Mouse (Mus musculus) lung, embryonic 14.5 days (tissue): Measurements from ENCODE around the gene Cpe. TPM values are rescaled to one million over a fixed set of nuclear protein-coding genes. Genes with fewer than 3 reads are reported as not detected.

Experiments
- ATAC-seq: fragments of 200-750 bp; cut with Nextera tagmentation; 2 replicates; pipeline ENCODE4 v1.8.0; 2017; ENCODE audit warnings: mild to moderate bottlenecking, moderate TSS enrichment, moderate library complexity; ENCODE audit not compliant: insufficient read depth
- DNase-seq: peaks from one replicate; pipeline ENCODE4 v3.0.0-alpha.2; 2015
- H3K27ac ChIP-seq: fragments of 300-500 bp; sonication (generic); 2 replicates; pipeline ENCODE4 v1.5.1; 2014; ENCODE audit warnings: low read depth, mild to moderate bottlenecking, moderate library complexity
- H3K27me3 ChIP-seq: fragments of 300-500 bp; sonication (generic); 2 replicates; pipeline ENCODE4 v1.6.1; 2014; ENCODE audit warnings: low read length, control low read depth; ENCODE audit not compliant: insufficient read depth
- H3K36me3 ChIP-seq: fragments of 300-500 bp; sonication (generic); 2 replicates; pipeline ENCODE4 v1.6.1; 2014; ENCODE audit warnings: control low read depth; ENCODE audit not compliant: insufficient read depth
- H3K4me1 ChIP-seq: fragments of 300-500 bp; sonication (generic); 2 replicates; pipeline ENCODE4 v1.6.1; 2014; ENCODE audit warnings: antibody characterized with exemption, control low read depth; ENCODE audit not compliant: insufficient read depth
- H3K4me2 ChIP-seq: fragments of 300-500 bp; sonication (generic); 2 replicates; pipeline ENCODE4 v1.6.1; 2014; ENCODE audit warnings: mild to moderate bottlenecking
- H3K4me3 ChIP-seq: fragments of 300-500 bp; sonication (generic); 2 replicates; pipeline ENCODE4 v1.5.1; 2014; ENCODE audit warnings: low read depth, low read length
- H3K9ac ChIP-seq: fragments of 300-500 bp; sonication (generic); 2 replicates; pipeline ENCODE4 v1.6.1; 2014
- H3K9me3 ChIP-seq: fragments of 300-500 bp; sonication (generic); 2 replicates; pipeline ENCODE4 v1.6.1; 2016; ENCODE audit warnings: low read depth, low read length, control low read depth
- CTCF ChIP-seq: IDR thresholded peaks from 2 replicates; pipeline ENCODE4 v1.5.1; 2016; ENCODE audit warnings: antibody characterized with exemption, low read depth
- WGBS: fragments of 180-500 bp; shearing (Covaris S2); extraction: QIAGEN DNeasy Blood & Tissue Kit; methylation state at CpG from one replicate; pipeline ENCODE4 v1.1.7; 2014; 5-methylcytosine and 5-hydroxymethylcytosine counted together
- polyA plus RNA-seq: library from polyadenylated mRNA; unstranded; fragments of >200 nt; fragmentation: Nextera tagmentation; extraction: Ambion mirVana; gene quantifications from 2 replicates; pipeline ENCODE4 v1.2.1, GENCODE M21; 2014

The Cpe gene
- polyA plus RNA-seq, 1 experiment from 2014 or later, result 30.6 TPM

DNA sequence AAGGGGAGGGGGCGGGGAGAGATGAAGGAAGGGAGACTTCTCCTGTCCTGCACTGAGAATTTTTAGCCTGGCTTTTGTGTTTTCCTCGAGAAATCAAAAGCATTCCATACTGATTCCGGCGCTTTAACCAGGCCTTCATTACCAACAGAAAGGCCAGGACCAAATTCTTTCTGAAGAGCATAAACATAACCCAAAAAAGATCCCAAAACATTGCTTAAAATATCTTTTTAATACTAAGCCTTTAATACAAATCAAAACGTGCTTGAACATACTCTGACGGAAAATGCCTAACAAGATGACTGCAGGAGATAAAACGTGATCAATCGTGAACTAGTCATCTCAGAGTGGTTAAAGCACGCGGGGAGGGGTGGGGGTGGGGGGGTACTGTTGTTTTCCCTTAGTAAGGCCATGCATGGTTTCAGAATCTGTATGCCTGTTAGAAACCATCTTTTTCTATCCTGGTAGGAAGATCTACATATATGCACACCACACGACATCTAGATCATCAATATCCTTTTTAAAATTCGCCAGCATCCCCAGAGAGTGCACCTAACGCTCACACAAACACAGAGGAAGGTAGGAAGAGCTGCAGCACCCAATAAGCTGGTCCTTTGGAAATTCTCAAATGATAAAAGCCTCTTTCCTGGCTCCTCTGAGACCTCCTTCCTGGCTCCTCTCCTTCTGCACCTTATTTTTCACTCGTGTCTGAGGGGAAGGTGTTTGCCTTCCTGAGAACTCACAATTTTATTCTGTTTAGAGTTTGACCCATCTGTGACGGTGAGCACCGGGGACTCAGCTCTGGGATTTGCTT, 1.1 kb downstream of the Cpe start:
- H3K9ac ChIP-seq, result 0 out of 2 replicates have a peak overlapping the region, but pooled peaks have one; percentile 60
- H3K9me3 ChIP-seq, result no peaks in the 10 kb centered on the region
- H3K4me2 ChIP-seq, result peak overlapping the region; percentile 90
- 17% methylated on average over 16 of the region's 16 CpGs for WGBS
- H3K36me3 ChIP-seq, result no peaks in the 10 kb centered on the region
- TF ChIP-seq CTCF, result no peak
- H3K4me1 ChIP-seq, result no peaks in the 10 kb centered on the region
- H3K27me3 ChIP-seq, result peaks cover 7% of the 10 kb centered on the region; the same call in 1 of the 2 replicates
- no peak overlapping the region for H3K27ac ChIP-seq
- no peak for DNase-seq
- no peak for ATAC-seq
- H3K4me3 ChIP-seq, result peak overlapping the region; percentile 51

DNA sequence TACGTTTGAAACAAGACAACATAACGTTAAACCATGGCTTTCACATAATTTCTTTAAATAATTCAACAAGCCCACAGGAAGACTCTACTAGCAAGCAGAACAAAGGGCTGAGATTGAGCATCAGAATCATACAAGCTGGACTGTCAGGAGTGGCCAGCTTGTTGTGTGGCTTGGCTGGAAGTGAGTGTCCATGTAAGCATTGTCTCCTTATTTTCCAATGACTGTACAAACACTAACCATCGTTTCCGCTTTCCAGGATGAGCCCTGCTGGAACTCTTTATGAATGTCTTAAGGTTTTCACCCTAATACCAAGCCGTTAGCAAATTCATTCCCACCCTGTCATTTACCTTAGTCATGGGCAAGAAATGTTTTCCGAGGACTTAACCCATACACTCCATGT, 2.0 kb downstream of the Cpe start:
- Histone ChIP-seq H3K27me3 (peaks cover 7% of the 10 kb centered on the region; the same call in 1 of the 2 replicates), H3K4me1 (no peaks in the 10 kb centered on the region), H3K4me3 (no peak overlapping the region), H3K9ac (no peak overlapping the region), H3K27ac (no peak overlapping the region), H3K36me3 (no peaks in the 10 kb centered on the region), H3K9me3 (no peaks in the 10 kb centered on the region), H3K4me2 (no peak overlapping the region)
- no peak for TF ChIP-seq CTCF
- ATAC-seq (no peak), DNase-seq (no peak)
- WGBS, result 83% methylated on average over 6 of the region's 6 CpGs

DNA sequence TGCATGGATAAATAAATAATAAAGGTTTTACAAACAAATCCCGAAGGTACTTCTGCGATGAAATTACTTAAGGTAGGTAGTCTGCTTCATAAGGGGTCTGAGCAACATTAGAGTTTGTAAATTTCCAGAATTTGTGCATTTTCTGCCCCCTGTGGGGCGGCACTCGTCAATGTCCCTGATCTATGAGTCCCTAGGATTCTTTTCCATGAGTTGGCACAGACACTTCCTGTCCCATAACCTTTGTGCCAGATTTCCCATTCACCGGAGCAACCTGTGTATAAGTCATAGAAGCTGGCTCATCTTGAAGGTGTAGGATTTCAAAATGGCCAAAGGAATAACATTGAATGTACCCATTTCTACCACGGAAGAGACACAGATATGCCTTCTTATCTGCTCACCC, 2.5 kb downstream of the Cpe start:
- DNase-seq, result no peak
- 73% methylated on average over 6 of the region's 6 CpGs for WGBS
- Histone ChIP-seq H3K4me2 (no peak overlapping the region), H3K27ac (no peak overlapping the region), H3K9ac (no peak overlapping the region), H3K4me1 (no peaks in the 10 kb centered on the region), H3K4me3 (no peak overlapping the region), H3K27me3 (peaks cover 7% of the 10 kb centered on the region; the same call in 1 of the 2 replicates), H3K9me3 (no peaks in the 10 kb centered on the region), H3K36me3 (no peaks in the 10 kb centered on the region)
- ATAC-seq, result no peak
- TF ChIP-seq CTCF, result no peak

DNA sequence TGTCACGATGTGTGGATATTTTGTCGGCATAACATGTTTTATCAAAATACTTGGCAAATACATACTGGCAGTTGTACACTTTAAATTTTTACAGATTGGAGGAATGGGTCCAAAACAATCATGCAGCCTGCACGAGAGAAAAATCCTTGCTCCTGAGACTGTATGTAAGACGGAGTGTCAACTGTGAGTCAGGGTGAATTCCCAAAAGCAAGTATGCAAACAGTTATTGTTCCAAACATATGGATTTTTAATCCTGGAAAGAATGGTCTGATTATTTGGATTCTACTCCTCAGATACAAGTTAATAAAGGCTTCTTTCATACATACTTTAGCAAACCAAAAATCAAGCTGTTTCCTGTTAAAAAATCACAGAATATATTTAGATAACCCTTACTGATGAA, 4.1 kb downstream of the Cpe start:
- no peak overlapping the region for H3K9ac ChIP-seq
- DNase-seq, result no peak
- H3K36me3 ChIP-seq, result no peaks in the 10 kb centered on the region
- no peak overlapping the region for H3K27ac ChIP-seq
- no peak overlapping the region for H3K4me3 ChIP-seq
- peaks cover 7% of the 10 kb centered on the region; the same call in 1 of the 2 replicates for H3K27me3 ChIP-seq
- H3K4me2 ChIP-seq, result no peak overlapping the region
- 71% methylated on average over 4 of the region's 4 CpGs for WGBS
- no peaks in the 10 kb centered on the region for H3K4me1 ChIP-seq
- H3K9me3 ChIP-seq, result no peaks in the 10 kb centered on the region
- ATAC-seq, result no peak
- TF ChIP-seq CTCF, result no peak

DNA sequence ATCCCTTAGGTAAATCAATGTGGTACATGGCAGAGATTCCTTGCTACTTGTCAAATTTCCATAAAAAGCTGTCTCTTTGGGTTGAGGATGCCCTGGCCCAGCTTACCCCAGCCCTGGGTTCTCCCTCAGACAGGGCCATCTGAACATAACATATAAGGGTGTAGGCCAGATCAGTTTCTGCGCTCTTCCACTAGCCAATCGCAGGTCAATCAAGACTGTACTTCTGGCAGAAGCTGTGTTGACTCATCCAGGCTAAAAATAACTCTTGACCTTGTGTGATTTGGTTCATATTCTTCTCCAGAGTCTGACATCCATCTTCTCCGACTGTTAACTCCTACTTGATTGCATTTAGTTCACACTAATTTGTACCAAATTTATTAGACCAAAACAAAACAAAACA, 4.7 kb downstream of the Cpe start:
- Histone ChIP-seq H3K4me2 (no peak overlapping the region), H3K9ac (no peak overlapping the region), H3K27ac (no peak overlapping the region), H3K27me3 (0 out of 2 replicates have a peak, but pooled peaks cover under 1% of the 10 kb centered on the region), H3K4me3 (no peak overlapping the region), H3K4me1 (no peaks in the 10 kb centered on the region), H3K36me3 (no peaks in the 10 kb centered on the region), H3K9me3 (no peaks in the 10 kb centered on the region)
- whole genome bisulfite sequencing, result 66% methylated on average over 3 of the region's 3 CpGs
- ATAC-seq (no peak), DNase-seq (peak; percentile 14)
- no peak for TF ChIP-seq CTCF

DNA sequence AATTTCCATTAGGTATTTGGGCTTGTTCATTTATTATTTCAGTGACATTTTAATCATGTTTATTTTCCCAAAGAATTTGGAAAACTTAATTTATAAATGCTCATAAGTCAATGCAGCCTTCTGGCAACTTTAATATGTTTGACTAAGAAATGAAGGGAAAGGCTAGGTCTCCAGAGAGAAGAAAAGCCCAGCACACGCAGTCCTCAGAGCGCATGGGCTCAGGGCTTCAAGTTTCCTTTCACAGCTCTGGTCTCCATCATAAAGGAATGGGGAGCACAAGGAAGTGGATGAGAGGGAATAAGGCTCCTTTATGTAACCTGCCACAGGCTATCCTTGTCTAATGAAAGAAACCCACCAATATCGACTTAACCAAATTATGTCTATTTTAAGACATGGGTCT, 10.4 kb downstream of the Cpe start:
- Histone ChIP-seq H3K9me3 (no peaks in the 10 kb centered on the region), H3K4me1 (no peaks in the 10 kb centered on the region), H3K4me2 (no peak overlapping the region), H3K27me3 (no peaks in the 10 kb centered on the region), H3K27ac (no peak overlapping the region), H3K36me3 (no peaks in the 10 kb centered on the region), H3K4me3 (no peak overlapping the region), H3K9ac (no peak overlapping the region)
- no peak for DNase-seq
- WGBS, result 74% methylated on average over 3 of the region's 3 CpGs
- ATAC-seq, result no peak
- TF ChIP-seq CTCF, result no peak

DNA sequence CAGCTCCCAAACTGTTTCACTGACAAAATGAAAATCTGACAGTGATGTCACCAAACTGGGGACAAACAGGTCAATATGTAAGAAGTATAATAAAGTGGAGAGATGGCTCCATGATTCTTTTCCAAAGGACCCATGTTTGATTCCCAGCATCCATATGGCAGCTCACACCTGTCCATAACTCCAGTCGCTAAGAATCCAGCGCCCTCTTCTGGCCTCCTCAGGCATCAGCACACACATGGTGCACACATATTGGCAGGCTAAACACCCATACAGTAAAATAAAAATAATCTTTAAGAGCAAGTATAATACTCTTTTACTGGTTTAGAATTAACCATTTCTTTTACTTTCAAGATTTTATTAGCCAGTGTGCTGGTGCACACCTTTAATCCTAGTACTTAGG, 16.5 kb downstream of the Cpe start:
- DNase-seq, result no peak
- Histone ChIP-seq H3K9me3 (no peaks in the 10 kb centered on the region), H3K4me1 (no peaks in the 10 kb centered on the region), H3K27ac (no peak overlapping the region), H3K4me3 (no peak overlapping the region), H3K4me2 (no peak overlapping the region), H3K27me3 (no peaks in the 10 kb centered on the region), H3K9ac (no peak overlapping the region), H3K36me3 (no peaks in the 10 kb centered on the region)
- ATAC-seq, result no peak
- TF ChIP-seq CTCF, result no peak
- WGBS, result 85% methylated on average over 2 of the region's 2 CpGs
